Mouse (Mus musculus) liver, embryonic 14.5 days (tissue): ENCODE measurements around the gene Nudt19.
A peak's percentile ranks its signal among the peaks of the same experiment; 100 is the strongest.

ENCODE experiments used
- CTCF ChIP-seq: IDR thresholded peaks from 2 replicates; pipeline ENCODE4 v1.5.1; 2016; ENCODE audit warnings: antibody characterized with exemption, low read depth, control low read depth
- EP300 ChIP-seq: IDR thresholded peaks from 2 replicates; pipeline ENCODE4 v1.6.1; 2016; ENCODE audit warnings: antibody characterized with exemption, low read depth

GRCm38 (mm10) chr7:35545881-35546280 lies 10.2 kb downstream of the Nudt19 start:
- TF ChIP-seq CTCF: peak; percentile 95
- no peak for TF ChIP-seq EP300
